Mouse (Mus musculus) frontal cortex, adult 2 months (tissue): ENCODE measurements at regions not wholly inside any gene's neighbourhood (a gene's known extent, or its start where the extent isn't known, plus 50 kb on each side); places are given as distances from the start of the nearest gene placed in this dataset.
A peak's percentile ranks its signal among the peaks of the same experiment; 100 is the strongest.
"Not testable (repeated sequence)": the region's sequence is repeated elsewhere in the genome, so short reads cannot be mapped to it uniquely, and the experiment has no call there.

Experiments used
- DNase-seq, 2 experiments: peaks; one replicate each; pipeline ENCODE4 v3.0.0; 2022; ENCODE audit warnings: low spot score in 1 of 2; ENCODE audit errors: extremely low spot score in 1 of 2

DNA sequence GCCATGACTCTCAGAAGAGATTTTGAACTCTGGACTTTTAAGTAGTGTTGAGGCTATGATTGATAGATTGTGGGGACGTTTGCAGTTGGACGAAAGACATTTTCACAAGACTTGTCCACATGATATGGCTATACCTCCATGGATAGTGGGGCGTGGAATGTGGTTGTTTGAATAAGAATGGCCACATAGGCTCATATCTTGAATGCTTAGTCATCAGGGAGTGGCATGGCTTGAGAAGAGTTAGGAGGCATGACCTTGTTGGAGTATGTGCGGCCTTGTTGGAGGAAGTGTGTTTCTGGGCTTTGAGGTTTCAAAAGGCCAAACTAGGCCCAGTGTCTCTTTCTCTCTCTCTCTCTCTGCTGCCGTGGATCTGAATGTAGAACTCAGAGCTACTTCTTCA, 204.7 kb upstream of the Pclo start:
- no peak for DNase-seq

DNA sequence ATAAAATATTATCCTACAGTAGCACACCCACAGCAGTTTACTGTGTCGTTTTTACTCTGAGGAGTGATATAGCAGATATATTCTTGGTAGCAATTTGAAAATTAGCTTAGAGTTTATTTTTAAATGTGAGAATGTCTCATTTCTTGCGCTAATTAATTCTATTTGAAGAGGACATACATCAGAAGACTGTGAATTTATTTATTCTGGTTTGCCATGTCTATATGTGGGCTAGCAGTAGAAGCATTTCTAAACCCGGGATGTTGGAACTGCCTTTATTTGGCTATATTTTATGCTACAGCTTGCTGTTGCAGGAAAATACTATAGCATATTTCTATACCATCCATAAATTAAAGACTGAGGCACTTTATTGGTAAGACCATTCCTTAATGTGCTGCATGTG, 203.0 kb upstream of the Pclo start:
- peak in 1 of 2 experiments; percentile 16 for DNase-seq

DNA sequence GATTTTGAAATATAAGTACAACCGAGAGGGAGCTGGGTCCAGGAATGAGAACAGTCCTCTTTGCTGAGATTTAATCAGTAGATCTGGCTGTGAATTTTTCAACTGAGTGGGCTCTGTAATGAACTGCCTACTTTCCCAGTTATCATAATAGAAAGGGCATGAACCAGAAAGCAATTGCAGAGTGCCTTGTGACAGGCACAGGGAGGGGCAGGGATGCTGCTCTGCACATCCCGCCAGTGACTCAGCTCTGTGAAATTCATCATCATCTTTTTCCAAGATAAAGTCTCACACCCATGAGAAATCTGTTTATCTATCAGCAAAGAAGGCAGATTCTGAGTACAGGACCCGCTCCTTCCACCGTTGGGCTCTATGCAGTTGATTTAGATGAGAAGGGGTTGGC, 194.5 kb upstream of the Pclo start:
- DNase-seq: peak; percentile 28 to 60

DNA sequence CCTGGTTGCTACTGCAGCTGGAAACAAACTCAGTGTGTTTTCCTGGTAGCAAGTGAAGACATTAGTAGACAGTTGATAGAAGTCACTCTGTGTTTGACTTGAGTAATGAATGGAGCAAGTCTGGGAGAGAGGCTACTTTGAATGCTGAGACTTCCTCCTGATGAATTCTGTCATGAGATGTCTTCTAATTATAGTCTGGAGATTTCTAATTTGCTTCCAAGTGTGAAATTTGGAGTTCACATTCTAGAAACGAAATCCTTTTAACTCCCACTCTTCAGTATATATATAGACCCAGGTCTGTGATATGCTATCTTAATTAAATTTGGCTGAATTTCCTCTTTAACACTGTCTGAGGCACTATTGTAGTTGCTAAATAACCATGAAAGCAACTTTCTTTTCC, 192.7 kb upstream of the Pclo start:
- peak in 1 of 2 experiments; percentile 21 for DNase-seq

DNA sequence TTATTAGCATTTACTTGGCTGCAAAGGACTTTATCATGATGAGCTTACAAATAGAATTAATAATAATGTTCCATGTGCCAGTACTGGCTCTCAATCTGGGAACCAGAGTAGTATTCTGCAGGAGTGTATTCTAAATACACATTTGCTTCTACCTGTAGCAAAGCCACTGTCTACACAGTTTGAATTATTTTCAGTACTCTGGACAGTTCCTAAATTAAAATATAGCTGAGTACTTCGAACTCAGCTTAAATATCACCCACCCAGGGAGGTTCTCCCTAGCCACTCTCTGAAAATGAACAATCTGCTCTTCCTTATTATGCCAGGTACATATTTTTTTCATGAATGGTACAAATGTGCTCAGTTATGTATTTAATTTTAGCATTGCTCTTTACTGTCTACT, 154.3 kb upstream of the Pclo start:
- DNase-seq: no peak

DNA sequence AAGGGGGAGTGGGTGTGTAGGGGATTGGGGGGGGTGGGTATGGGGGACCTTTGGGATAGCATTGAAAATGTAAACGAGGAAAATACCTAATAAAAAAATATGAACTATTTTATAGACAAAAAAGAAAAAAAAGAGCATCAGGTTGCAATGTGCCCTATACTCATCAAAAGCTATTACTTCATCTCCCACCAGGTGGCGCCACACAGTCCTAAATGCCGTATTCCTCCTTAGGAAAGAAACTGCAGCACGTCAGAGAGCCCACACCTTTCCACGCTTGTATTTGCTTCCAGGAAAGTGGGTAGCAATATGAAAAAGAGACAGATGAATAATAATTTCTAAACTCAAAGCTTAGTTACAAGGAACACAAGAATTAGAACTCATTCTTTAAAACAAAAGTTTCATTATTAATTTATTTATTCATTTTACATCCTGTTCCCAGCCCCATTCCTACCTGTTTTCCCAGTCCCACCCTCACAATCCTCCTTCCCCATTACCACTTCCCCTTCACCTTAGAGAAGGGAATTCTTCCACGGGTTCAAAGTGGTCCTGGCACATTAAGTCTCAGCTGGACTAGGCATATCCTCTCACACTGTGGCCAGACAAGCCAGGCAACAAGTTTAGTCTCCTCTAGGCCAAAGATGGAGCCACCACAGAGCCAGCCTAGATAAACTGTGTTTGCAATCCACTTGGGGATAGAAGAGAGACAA, 125.4 kb upstream of the Pclo start:
- DNase-seq: peak; percentile 36 to 91

GRCm38 (mm10) chr5:14391793-14392192, 122.9 kb upstream of the Pclo start:
- peak in 1 of 2 experiments; percentile 22 for DNase-seq

DNA sequence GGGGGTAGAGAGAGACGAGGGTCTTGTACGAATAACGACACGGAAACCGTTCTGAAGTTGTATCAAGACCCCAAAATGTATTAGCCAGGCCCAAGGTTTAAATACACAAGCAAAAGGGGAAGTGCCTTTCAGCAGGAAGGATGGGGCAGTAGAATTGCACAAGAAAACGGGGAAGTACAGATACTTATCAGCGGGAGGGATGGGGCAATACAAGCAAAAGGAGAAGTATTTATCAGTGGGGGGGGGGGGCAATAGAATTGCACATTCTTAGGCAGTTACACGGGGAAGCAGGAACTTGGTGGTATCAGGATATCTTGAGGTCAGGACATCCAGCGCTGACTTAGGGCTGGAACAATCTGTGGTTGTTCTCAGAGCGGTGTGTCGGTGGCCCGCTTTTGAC, 111.3 kb upstream of the Pclo start:
- not testable (repeated sequence) for DNase-seq

- no peak for DNase-seq
These were observed 110.4 kb upstream of the Pclo start for GRCm38 (mm10) chr5:14404344-14404743.

- DNase-seq: peak in 1 of 2 experiments; percentile 38
These were observed 99.4 kb upstream of the Pclo start for GRCm38 (mm10) chr5:14415234-14415862.

DNA sequence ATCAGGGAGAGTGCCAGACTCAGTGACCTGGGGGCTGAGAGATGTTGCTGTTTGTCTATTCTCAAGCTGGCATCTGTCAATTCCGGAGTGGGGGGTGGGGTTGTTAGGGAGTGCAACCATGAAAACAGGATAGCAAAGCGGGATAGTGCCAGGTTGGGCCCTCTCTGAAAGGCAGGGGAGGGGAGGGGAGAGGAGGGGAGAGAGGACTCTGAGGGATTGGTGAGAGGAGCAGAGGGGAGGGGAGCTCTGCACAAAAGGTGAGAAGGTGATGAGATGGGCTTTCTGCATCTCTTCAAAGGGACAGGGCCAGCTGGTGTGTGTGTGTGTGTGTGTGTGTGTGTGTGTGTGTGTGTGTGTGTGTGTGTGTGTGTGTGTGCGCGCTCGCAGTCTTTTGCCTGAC, 61.6 kb upstream of the Pclo start:
- no peak for DNase-seq
